Mouse (Mus musculus) leukemia stem cell, adult 10-12 weeks (primary cell): Measurements from ENCODE around the gene Tfam. TPM values are rescaled to one million over a fixed set of nuclear protein-coding genes. Genes with fewer than 3 reads are reported as not detected.

ENCODE experiments used
- polyA plus RNA-seq: library from polyadenylated mRNA; stranded (reverse); fragments of >175 nt; gene quantifications from 2 replicates; pipeline ENCODE4 v1.2.3, GENCODE M21; 2012; ENCODE audit warnings: low replicate concordance

The Tfam gene
- polyA plus RNA-seq: 3.8 and 10.1 TPM in 2 replicates

DNA sequence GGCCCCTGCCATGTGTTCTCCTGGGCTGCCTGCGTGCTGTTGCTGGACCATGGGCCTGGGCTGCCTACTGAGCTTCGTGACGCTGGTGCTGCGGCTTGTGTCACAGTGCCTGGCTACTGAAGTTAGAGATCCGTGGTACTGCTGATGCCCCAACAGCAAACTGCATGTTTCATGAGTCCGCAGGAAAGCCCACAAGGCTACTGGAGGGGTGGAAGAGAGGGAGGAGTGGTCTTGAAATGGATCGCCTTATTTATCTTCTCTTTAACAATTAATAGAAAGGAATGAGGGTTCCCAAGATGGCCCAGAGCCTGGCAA is at the start of gene Tfam:
Gene Tfam, minus strand, starts transcription at position 41 of the 315 bp plus-strand sequence.

GRCm38 (mm10) chr10:71285126-71285580 is 47.1 kb upstream of the Tfam start, which contains the start of gene Ube2d1:
TSS of gene Ube2d1 (minus strand) at chr10:71285262.

Other genes starting within 250 kb of the Tfam start
- gene Bicc1, start 78.6 kb downstream of the Tfam start, polyA plus RNA-seq: 0.05 and 0.36 TPM in 2 replicates
- gene Ube2d1, start 47.0 kb upstream of the Tfam start, polyA plus RNA-seq: 3.1 and 7.7 TPM in 2 replicates
- 25.8 and 35.9 TPM in 2 replicates for gene Cisd1, start 106.7 kb upstream of the Tfam start, polyA plus RNA-seq
- 15.6 and 41.8 TPM in 2 replicates for gene Ipmk, start 109.5 kb upstream of the Tfam start, polyA plus RNA-seq